Mouse (Mus musculus) gastrocnemius, postnatal 10 days (tissue): ENCODE measurements around the gene Slc2a13. TPM values are rescaled to one million over a fixed set of nuclear protein-coding genes. Genes with fewer than 3 reads are reported as not detected.

Experiments
- DNase-seq: peaks from one replicate; pipeline ENCODE4 v3.0.0; 2021; ENCODE audit warnings: mixed read lengths
- total RNA-seq, 2 experiments: library from RNA; stranded (reverse); gene quantifications; 2 replicates each; pipeline ENCODE4 v1.2.3; 2021

Gene Slc2a13
- total RNA-seq, 2 experiments from 2014 or later: 3.1 to 4.8 TPM

- DNase-seq: no peak
Observed at GRCm38 (mm10) chr15:91502661-91503060, 70.4 kb downstream of the Slc2a13 start.

GRCm38 (mm10) chr15:91502235-91502634 is 70.8 kb downstream of the Slc2a13 start:
- no peak for DNase-seq

- DNase-seq: no peak
Observed at GRCm38 (mm10) chr15:91495014-91495413, 78.0 kb downstream of the Slc2a13 start.

- no peak for DNase-seq
Observed at GRCm38 (mm10) chr15:91479924-91480615, 93.0 kb downstream of the Slc2a13 start.

- peak; percentile 50 for DNase-seq
Observed at GRCm38 (mm10) chr15:91477766-91478165, 95.3 kb downstream of the Slc2a13 start.

GRCm38 (mm10) chr15:91473690-91474409 is 99.2 kb downstream of the Slc2a13 start:
- no peak for DNase-seq

GRCm38 (mm10) chr15:91465331-91465730 is 107.7 kb downstream of the Slc2a13 start:
- DNase-seq: no peak

- no peak for DNase-seq
Observed at GRCm38 (mm10) chr15:91463857-91464435, 109.1 kb downstream of the Slc2a13 start.

GRCm38 (mm10) chr15:91463026-91463661 is 109.9 kb downstream of the Slc2a13 start:
- peak; percentile 11 for DNase-seq

- DNase-seq: no peak
Observed at GRCm38 (mm10) chr15:91461940-91462339, 111.1 kb downstream of the Slc2a13 start.

- DNase-seq: no peak
Observed at GRCm38 (mm10) chr15:91457202-91457601, 115.9 kb downstream of the Slc2a13 start.

GRCm38 (mm10) chr15:91445399-91445798 is 127.7 kb downstream of the Slc2a13 start:
- DNase-seq: no peak

GRCm38 (mm10) chr15:91443449-91443848 is 129.6 kb downstream of the Slc2a13 start:
- no peak for DNase-seq

GRCm38 (mm10) chr15:91439883-91440282 is 133.2 kb downstream of the Slc2a13 start:
- DNase-seq: no peak

GRCm38 (mm10) chr15:91425426-91425825 is 147.6 kb downstream of the Slc2a13 start:
- no peak for DNase-seq

GRCm38 (mm10) chr15:91406979-91407378 is 166.1 kb downstream of the Slc2a13 start:
- DNase-seq: no peak

- no peak for DNase-seq
Observed at GRCm38 (mm10) chr15:91395165-91395564, 177.9 kb downstream of the Slc2a13 start.

- no peak for DNase-seq
Observed at GRCm38 (mm10) chr15:91383694-91384093, 189.4 kb downstream of the Slc2a13 start.

GRCm38 (mm10) chr15:91382606-91383005 is 190.5 kb downstream of the Slc2a13 start:
- DNase-seq: no peak

GRCm38 (mm10) chr15:91381864-91382263 is 191.2 kb downstream of the Slc2a13 start:
- no peak for DNase-seq

- DNase-seq: no peak
Observed at GRCm38 (mm10) chr15:91378751-91379325, 194.2 kb downstream of the Slc2a13 start.

GRCm38 (mm10) chr15:91377568-91377967 is 195.5 kb downstream of the Slc2a13 start:
- DNase-seq: no peak
